Mouse (Mus musculus) fibroblast of lung, adult 2 months (primary cell): ENCODE measurements at regions not wholly inside any gene's neighbourhood (a gene's known extent, or its start where the extent isn't known, plus 50 kb on each side); places are given as distances from the start of the nearest gene placed in this dataset.

ENCODE experiments used
- DNase-seq: peaks from one replicate; pipeline ENCODE4 v3.0.0-alpha.2; 2011; ENCODE audit warnings: low read depth

DNA sequence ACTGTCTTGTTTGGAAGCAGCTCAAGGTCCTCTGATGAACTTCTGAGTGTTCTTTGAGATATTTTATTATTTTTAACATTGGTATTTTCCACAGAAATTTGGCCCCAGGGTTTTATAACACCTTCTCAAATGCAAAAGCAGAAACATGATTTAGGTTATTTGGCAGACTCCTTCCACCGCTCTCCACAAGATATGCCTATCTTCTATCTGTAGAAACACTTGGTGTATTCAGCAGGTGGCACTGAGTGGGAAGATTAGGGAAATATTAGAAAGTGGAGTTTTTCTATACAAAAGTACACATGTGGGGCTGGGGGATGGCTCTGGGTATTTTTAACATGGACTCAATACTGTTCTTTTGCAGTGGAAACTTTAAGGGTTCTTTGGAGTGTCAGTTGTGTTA, 475.3 kb downstream of the Dach1 start:
- no peak for DNase-seq

DNA sequence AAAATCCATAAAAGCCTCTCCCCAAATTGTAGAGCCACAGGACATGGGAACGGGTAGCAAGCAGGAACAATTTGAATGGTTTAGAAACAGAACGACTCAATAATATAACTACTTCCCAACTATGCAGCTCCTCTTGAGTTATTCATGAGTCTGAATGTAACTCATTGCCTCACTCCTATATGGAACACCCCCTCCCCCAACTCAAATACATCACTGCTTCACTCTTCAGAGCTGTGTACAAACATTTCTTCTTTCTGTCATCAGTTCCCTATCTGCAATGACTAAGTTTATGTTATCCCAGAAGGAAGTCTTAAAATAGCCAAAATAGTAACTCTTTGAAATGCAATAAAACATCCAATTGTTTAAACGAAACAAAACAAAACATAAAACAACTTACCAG, 484.9 kb downstream of the Dach1 start:
- no peak for DNase-seq

DNA sequence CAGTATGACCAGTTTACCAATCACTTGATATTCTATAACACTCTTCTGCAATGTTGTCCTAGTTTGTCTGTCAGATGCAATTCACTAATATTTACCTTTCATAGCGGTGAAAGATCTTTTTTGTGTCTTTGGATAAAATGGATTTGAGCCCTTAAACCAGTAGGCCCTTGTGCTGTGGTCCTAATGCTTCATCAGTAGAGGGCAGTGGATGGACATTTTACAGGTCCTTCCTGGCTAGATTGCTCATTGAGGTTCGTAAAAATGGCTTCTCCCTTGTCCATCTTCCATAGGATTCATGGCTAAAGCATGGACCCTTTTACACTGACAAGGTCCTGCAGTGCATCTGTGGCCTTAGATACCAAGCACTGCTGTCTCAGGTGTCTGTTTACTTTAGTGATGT, 501.8 kb downstream of the Dach1 start:
- no peak for DNase-seq

DNA sequence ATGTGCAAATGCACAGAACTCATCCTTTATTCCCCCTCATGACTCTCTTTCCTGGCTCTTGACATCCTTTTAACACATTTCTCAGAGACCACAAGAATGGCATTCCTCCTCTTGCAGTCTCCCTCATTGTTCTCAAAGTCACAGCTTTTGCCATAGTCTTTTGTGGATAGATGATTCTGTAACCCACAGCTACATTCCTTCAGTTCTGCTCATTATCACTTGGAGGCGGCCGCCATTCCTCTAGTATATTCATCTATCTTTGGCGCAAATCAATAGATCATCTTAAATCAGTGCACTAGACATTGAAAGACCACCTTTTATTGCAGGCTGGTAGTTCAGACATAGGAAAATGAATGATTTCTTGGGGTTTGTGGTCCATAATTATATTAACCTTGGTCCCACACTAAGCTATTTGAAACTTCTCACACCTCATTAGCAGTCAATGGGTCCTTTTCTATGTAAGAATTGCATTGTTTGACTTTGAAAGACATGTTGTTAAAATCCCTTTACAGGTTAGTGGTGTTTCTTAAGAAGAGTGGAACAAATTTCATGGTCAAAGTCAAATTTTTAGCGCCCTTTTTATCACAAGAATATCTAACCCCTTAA, 531.3 kb downstream of the Dach1 start:
- no peak for DNase-seq

DNA sequence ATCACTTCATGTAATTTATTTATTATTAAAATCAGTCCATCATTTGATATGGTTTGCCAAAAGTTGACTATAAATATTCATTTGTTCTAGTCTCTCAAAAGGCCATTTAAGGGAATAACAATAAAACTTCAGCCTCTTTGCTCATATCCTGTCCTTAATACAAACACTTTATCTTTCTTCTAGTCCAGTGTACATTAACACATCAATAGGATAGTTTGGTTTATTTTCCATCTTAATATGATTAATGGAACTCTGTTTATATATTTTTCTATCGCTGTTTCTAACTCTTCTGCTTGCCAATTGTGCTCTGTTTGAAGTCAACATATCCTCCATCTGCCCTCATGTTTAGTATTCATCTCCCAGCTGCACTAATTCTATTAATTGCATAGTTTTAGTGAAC, 558.1 kb downstream of the Dach1 start:
- DNase-seq, result no peak

DNA sequence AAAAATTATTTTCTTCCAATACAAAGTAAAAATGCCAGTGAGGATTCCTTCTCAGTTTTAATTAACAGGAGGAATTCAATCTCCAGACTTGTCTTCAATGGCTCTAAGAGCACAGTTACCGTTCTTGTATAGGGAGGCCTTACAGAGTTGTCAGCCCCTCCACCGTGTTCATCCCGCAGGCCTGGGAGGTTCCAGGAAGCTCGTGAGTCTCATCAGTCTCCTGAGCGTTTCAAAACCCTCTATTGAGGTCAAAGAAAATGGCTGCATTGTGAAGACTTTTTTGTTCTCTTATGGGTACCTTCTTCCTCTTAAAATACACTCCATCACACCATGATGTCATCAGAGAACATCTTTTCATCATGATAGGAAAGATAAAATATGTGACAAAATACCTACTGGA, 572.9 kb downstream of the Dach1 start:
- no peak for DNase-seq

DNA sequence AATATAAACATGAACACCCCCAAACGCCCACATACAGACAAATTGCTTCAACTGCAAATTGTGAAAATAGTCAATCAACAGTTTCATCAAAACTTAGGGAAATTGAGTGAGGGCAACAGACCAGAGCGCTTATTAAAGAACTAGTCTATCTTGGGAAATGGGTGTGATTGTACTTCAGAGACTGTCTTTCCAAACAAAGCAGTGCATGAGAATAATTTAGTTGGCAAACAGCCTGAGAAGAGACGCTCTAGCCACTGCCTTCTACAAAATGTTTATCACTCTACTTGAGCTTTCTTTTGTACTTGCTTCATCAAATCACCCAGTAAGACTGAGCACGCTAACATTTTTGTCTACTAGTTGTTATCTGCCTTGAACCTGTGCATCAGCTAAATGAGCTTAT, 581.0 kb downstream of the Dach1 start:
- DNase-seq, result no peak

DNA sequence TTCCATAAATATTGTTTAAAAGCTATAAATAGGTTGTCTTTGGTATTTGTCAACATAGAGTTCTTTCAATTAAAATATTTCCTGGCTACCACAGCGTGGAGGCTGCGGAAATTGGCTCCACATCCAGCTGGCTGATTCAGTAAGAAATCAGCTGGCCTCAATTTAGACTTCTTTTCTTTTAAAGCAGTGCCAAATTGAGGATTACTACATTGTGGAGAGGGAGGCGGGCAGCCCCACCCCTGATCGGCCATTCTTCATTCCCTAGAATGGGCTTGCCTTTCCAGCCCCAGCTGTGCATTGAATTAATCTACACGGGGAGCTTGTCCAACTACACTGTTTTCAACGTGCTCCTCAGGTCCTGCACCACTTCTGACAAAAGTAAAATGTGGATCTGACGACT, 581.4 kb downstream of the Dach1 start:
- DNase-seq, result no peak

DNA sequence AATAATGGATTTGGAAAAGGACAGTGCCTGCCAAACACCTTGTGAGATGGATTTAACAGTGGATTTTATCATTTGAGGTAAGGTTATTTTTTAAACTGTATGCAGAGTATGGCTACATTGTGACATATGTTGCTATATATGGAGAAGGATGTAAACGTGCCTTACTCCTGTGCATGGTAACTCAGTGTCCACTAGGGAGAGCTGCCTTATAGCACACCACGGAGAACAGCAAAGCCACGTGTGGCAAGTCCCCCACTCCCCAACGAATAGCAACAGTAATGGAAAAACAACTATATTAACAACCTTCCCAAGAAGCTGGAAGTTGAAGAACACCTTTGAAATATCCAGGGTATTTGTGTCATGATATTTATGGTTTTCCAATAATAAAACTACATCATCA, 582.6 kb downstream of the Dach1 start:
- DNase-seq, result no peak

DNA sequence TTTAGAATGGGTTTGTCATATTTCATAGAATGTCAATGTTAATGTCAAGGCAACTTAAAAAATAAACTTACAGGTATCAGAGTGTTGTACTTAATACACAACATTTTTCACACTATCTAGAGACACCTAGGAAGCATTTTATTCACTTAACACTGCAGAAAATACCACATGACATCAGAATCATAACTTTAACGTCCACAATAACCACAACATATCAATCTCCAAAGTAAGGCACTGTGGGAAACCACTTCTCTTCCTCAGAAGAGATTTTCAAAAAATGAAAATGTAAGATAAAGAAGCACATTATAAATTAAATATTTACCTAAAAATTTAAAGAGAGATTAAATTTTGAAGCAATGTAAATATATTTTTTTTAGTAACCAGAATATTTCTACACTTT, 599.3 kb downstream of the Dach1 start:
- DNase-seq, result no peak

DNA sequence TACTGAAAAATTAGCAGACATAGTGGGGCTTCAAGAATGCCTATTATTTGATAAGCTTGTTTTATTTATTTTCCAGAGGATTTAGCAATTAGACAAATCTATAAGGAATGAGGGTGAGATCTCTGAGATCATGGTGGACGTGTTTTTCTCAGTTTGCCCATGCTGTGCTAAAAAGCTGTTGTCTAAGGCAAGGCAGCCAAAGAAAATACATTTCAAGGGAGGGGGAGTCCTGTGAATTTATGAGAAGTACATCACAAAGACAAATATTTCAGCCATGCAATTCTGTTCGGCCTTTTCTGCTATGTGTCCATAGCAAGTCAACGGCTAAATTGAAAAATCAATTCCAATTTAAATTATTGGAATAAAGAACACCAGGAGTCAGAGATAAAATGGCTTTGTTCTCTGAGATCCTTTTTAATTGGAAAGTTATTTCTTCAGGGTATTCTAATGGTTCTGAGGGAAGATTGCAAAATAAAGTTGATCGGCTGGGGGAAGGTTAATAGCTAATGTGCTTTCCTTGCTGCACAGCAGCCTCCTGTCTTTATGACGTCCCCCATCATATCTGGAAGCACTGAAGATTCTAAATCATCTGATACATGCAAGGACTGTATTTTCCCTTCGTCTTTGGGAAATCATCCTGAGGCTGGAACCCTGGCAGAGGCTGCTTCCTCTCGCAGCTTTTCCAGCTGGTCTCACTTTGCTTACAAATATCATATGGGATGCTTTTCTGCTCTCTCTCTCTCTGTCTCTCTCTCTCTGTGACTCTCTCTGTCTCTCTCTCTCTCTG, 609.3 kb downstream of the Dach1 start:
- DNase-seq, result no peak

DNA sequence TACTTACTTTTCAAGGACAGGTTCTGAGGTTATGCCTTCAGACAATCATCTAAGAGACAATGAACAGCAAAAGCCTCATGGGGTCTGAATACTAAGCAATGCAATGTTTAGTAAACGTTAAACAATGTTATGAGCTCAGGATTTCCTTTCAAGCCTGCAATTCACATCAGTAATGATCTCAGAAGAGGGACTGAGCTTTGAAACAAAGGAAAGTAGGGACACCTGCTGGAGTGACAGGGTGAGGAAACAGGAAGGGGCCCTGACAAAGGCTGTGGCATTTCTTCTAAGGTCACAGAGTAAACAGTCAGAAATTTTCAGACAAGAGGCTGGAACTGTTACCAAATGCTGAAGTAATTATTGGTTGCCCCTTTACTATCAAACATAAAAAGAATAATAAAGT, 610.0 kb downstream of the Dach1 start:
- DNase-seq, result no peak

DNA sequence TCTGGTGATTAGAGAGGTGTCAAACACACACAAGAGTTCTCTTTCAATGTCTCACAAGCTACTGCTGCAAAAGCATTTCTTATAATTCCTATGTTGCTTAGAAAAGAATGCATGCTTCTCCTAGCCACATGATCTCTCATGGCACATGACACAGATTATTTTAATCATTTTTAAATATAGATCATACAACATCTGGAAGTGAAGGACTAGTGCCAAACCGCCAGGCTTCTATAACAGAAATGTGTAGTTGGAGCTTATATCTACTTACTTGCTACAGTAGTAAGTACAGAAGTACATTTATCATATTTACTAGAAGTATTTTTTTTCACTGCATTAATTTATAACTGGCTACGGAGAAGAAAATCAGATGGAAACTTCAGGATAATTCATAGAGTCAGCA, 611.3 kb downstream of the Dach1 start:
- no peak for DNase-seq

DNA sequence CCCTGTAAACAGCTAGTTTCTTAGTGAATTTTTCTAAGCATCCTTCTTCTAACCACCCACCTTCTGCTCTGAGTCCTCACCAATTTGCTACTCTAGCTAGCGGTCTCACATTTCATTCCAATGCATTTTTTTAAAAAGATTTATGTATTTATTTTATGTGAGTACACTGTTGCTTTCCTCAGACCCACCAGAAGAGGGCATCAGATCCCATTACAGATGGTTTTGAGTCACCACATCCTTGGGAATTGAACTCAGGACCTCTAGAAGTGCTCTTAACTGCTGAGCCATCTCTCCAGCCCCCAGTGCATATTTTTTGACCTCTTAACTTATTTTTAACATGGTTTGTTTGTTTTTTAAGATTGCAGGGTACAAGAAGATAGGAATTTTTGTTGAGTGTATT, 611.7 kb downstream of the Dach1 start:
- DNase-seq, result no peak

DNA sequence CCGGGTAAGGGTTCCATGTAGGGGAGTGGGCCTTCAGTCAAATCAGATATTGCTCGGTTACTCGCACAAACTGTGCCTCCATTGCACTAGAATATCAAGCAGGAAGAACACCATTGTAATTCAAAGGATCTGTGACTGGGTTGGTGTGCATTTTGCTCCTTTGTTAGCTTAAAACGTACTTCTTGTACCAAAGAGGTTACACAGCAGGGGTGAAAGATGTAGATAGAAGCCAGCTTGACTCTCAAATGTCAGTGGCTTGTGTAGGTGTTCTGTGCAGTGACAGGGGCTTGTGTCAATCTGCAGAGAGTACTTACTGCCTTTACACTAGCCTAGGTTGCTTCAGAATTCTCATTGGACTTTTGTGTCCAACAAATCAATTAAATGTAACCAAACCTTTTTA, 623.3 kb downstream of the Dach1 start:
- no peak for DNase-seq

DNA sequence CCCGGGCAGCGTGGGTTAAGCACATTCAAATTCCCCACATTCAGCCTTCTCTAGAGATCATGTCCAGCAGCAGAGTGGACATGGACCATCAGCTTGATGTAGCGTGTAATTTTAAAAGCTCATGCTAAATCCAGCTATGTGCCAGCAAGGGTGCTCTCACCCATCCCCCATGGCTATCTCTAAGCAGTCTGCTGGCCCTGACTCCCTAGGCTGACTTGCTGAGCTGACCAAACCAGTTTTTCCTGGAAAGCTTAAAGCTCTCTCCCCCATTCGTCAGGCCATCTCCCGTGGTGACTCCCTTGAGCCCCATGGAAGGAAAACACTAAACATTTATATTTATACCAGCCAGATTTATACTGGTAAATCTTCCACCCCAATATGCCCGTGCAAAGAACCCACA, 625.3 kb downstream of the Dach1 start:
- DNase-seq, result no peak

DNA sequence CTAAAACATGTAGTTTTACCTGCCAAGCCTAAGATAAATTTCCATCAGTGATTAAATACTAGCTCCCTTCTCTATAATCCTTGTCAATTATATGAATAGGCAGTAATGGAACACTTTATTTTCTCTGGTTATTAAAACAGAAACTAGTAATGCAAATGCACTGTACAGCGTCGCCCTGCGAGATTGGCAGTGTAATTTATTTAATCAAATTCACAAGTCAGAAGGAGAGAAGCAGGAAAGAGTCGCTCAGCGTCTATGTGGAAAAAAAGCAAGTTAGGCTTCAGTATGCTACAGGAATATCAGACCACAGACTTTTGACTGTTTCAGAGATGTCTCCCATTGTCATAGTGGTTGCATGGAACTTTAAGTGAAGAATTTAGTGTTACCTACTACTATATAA, 632.6 kb downstream of the Dach1 start:
- no peak for DNase-seq

DNA sequence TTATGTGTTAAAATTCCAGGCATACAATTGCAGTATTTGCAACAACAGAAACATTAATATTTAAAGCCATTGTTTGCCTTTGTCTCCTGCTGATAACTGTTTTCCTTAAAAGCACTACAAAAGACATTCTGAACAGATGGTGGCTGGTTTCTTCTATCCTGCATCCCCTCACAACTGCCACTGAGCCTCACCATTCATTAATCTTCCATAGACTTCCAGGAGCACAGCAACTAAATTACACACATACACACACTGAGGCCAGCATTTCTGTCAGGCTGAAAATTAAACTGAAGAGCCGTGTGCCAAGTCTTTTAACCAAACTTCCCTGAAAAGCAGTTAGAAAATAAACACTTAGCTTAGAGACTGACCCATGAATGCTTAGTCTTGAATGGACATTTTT, 658.2 kb downstream of the Dach1 start:
- no peak for DNase-seq

DNA sequence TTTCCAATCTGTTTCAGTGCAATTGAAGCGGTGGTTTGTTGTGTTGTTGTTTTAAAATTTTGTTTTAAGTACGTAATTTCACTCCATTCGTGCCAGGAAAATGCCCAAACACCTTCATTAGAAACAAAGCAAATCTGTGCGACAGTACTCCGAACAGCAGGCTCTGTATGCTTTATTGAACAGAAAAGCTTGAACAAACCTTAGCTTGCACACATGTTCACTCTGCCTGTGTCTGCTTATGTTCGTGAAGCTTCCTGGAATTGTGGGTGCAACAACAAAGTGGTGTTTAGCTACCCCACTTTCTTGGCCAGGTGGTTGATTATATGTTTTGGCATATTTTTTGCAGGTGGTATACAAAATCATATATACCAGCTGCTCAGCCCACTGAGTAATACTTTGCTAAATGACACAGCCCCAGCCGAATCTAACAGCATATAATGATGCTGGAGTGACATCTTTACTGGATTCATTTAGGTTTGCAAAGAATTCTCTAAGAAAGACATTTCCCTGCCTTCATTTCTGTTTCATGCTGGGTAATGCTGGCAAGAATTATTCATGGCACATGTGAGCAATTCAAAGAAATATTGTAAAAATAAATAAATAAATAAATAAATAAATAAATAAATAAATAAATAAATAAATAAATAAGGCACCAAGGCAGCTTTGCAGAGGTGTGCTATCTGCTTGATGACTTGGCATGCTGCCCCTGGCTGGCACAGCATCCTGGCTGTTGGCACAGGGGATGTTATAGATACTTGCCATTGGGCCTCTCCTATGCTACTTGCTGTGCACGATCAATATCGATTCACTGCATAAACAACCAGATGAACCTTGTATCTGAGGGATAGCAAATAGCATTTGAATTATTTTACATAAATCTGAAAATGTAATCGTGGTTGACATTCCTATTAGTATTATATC, 679.9 kb downstream of the Dach1 start:
- DNase-seq, result no peak

DNA sequence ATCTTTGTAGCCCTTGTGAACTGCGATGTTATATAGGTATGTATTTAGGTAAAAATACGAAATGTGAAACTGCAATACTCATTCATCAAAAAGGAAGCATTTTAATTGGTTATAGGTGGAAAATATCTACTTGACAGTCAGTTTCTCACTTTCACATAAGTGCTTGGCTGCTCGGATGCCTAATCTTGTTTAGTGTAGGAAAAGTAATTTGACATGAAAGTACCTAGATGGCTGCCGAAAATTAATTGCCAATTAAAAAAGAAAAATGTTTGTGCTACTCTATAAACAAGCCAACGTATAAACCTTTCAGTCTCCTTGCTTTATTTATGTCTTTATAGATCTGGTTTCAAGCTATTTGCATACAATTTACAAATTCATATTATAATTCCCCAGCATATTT, 691.3 kb downstream of the Dach1 start:
- DNase-seq, result no peak

DNA sequence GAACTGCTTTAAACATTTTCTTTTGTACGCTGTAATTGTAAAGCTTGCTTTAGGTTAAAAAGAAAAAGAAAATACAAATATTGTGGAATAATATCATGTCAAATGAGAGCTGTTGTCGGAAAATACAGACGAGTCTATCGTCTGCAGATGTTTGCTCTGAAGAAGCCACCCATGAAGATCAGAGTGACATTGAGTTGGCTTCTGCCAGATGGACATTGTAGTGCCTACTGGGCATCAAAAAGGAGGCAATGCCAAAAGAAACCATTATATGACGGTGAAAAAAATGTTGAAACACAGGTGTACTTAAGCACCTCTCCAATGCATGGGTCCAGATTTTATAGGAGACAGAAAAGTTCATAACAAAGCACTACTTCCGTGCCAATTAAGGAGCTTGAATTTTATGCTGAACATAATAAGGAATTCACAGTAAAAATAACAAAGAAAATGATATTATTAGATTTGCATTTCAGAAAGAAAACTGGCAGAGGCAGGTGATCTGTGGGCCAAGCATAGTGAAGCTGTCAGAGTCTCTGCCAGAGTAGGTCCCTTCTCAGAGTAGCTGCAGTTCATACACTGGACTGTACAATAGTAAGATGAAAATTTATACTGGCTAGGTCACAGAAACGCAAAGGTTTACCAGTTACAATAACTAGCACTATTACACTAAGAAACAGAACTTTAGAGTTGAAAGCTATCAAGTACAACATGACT, 718.9 kb downstream of the Dach1 start:
- DNase-seq, result no peak

DNA sequence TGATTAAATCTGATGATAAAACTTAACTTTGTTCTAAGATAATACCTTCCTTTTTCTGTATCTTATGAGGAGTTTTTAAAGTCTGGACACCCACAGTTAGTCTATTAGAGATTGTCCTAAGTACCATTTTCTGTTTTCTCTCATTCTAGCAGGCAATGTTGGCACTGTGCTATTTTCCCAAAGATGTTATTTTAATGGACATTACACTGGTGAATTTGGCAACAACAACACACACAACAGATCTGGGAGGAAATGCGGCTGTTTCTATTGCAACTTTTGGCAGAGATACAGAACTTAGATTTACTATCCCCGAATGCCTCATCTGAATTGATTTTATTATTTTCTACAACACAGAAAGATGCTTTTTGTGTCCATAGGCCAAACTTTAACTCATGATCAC, 720.9 kb downstream of the Dach1 start:
- no peak for DNase-seq
